Mouse (Mus musculus): ENCODE results near the gene Srpr. TPM values are rescaled to one million over a fixed set of nuclear protein-coding genes. Genes with fewer than 3 reads are reported as not detected.
A peak's percentile ranks its signal among the peaks of the same experiment; 100 is the strongest.

The Srpr gene
- total and polyA plus RNA-seq, 3 experiments = 42.9 to 113 (median 63.5) TPM

DNA sequence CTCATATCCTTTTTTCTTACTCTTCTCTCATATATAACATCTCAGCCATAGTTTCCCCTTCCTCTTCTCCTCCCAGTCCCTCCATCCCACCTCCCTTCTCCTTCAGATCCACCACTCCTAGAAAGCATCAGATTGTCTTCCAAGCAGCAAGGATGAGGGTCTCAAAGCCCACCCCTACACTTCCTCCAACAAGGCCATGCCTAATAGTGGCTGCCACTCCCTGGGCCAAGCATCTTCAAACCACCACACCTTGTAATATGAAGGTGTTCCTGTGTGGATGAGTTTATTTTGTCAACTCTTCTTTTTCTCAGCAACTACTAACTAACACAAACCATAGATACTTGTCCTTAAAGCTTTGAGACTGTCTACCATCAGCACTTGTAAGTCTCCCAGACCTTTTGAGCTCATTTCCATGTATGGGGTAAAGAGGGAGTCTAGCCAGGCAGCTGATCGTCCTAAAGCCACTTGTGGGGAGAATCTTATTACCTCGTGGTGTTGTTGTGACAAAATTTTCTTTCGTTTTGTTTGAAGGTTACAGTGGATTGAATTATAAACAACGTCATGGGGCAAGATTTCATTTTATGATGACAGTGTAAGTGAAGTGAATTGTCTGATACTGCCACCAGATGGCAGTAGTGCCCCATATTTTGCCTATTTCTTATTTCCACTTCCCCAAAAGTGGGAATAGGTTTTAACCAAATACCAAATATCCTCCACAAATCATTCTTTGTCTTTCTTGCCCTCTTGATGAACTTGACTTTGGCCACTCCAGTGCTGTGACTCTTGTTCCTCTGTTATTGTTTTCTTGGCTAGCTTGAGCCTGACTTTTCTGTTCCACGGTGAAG, 82.3 kb downstream of the Srpr start:
- no peak overlapping the region for H3K4me3 ChIP-seq (ENCODE audit: control insufficient read depth in 1 of 2, insufficient read depth in 1 of 2, low read depth in 2 of 2, low read length in 2 of 2)
- H3K4me1 ChIP-seq (ENCODE audit: control insufficient read depth in 1 of 2, insufficient read depth in 2 of 2, low read length in 2 of 2) = no peaks in the 10 kb centered on the region
- no peaks in the 10 kb centered on the region for H3K79me2 ChIP-seq (ENCODE audit: control insufficient read depth, insufficient read depth, low read length, poor library complexity)
- H3K36me3 ChIP-seq (ENCODE audit: control insufficient read depth in 1 of 2, insufficient read depth in 2 of 2, low read length in 2 of 2) = no peaks in the 10 kb centered on the region
- no peaks in the 10 kb centered on the region for H3K9me3 ChIP-seq (replicated peaks; ENCODE audit: insufficient read depth, low read length)
- no peak for TF ChIP-seq POLR2AphosphoS2 (IDR thresholded peaks at IDR 0.05; ENCODE audit: low read length)
- TF ChIP-seq JUND (IDR thresholded peaks at IDR 0.05; ENCODE audit: low read depth, low read length) = no peak
- TF ChIP-seq ZC3H11A (IDR thresholded peaks at IDR 0.05; ENCODE audit: low read depth, low read length) = peak; percentile 88
- TF ChIP-seq CHD2 (IDR thresholded peaks at IDR 0.05; ENCODE audit: low read length) = no peak
- no peak for TF ChIP-seq ETS1 (IDR thresholded peaks at IDR 0.05; ENCODE audit: low read depth, low read length)
- TF ChIP-seq SMC3 (IDR thresholded peaks at IDR 0.05; ENCODE audit: low read depth, low read length) = peak; percentile 87
- TF ChIP-seq MEF2A (IDR thresholded peaks at IDR 0.05; ENCODE audit: extremely low read depth, insufficient replicate concordance, low read depth, low read length, poor library complexity, severe bottlenecking) = no peak
- TF ChIP-seq UBTF (IDR thresholded peaks at IDR 0.05; ENCODE audit: borderline replicate concordance, insufficient read depth, low read depth, low read length) = no peak
- TF ChIP-seq ZMIZ1 (IDR thresholded peaks at IDR 0.05; ENCODE audit: low read depth, low read length) = no peak
- TF ChIP-seq NELFE (IDR thresholded peaks at IDR 0.05; ENCODE audit: low read depth, low read length) = no peak
- no peak for TF ChIP-seq MAFK (IDR thresholded peaks at IDR 0.05; ENCODE audit: borderline replicate concordance, low read depth, low read length)
- TF ChIP-seq BHLHE40 (IDR thresholded peaks at IDR 0.05; ENCODE audit: borderline replicate concordance, low read depth, low read length) = no peak
- TF ChIP-seq ZNF384 (IDR thresholded peaks at IDR 0.05; ENCODE audit: low read depth, low read length) = no peak
- TF ChIP-seq MYB (IDR thresholded peaks at IDR 0.05; ENCODE audit: low read depth, low read length) = no peak
- TF ChIP-seq RAD21 (IDR thresholded peaks at IDR 0.05; ENCODE audit: low read depth, low read length) = peak; percentile 94
- no peak for TF ChIP-seq MXI1 (IDR thresholded peaks at IDR 0.05; ENCODE audit: low read depth, low read length)
- TF ChIP-seq TAL1 (IDR thresholded peaks at IDR 0.05; ENCODE audit: low read length) = no peak
- no peak for TF ChIP-seq GATA1 (IDR thresholded peaks at IDR 0.05; ENCODE audit: low read depth, low read length)
- no peak for TF ChIP-seq EP300 (IDR thresholded peaks at IDR 0.05; ENCODE audit: low read depth in 1 of 2, low read length in 2 of 2)
- no peak for TF ChIP-seq ZKSCAN1 (IDR thresholded peaks at IDR 0.05; ENCODE audit: low read depth, low read length)
- no peak for TF ChIP-seq HCFC1 (IDR thresholded peaks at IDR 0.05; ENCODE audit: low read depth, low read length)
- no peak for TF ChIP-seq MAZ (IDR thresholded peaks at IDR 0.05; ENCODE audit: low read depth, low read length)
- TF ChIP-seq USF1 (IDR thresholded peaks at IDR 0.05; ENCODE audit: low read depth, low read length) = no peak
- no peak for TF ChIP-seq RCOR1 (IDR thresholded peaks at IDR 0.05; ENCODE audit: low read depth, low read length)
- no peak for TF ChIP-seq NRF1 (IDR thresholded peaks at IDR 0.05; ENCODE audit: insufficient read depth, low read depth, low read length, poor library complexity, severe bottlenecking)
- no peak for TF ChIP-seq POLR2A (IDR thresholded peaks at IDR 0.05; ENCODE audit: control insufficient read depth in 1 of 2, insufficient read depth in 1 of 2, low read depth in 1 of 2, low read length in 2 of 2, poor library complexity in 1 of 2)
- peak; percentile 7 to 90 (median 69); a peak in 4 of 6 replicates for TF ChIP-seq CTCF (IDR thresholded peaks at IDR 0.05 in 2 of 3, conservative IDR thresholded peaks at IDR 0.05 in 1 of 3; ENCODE audit: control insufficient read depth in 1 of 3, insufficient read depth in 1 of 3, low read depth in 2 of 3, low read length in 3 of 3, poor library complexity in 1 of 3, severe bottlenecking in 1 of 3)
- TF ChIP-seq SIN3A (IDR thresholded peaks at IDR 0.05; ENCODE audit: low read length) = no peak; the same call in 1 of the 2 replicates
- TF ChIP-seq ELF1 (IDR thresholded peaks at IDR 0.05; ENCODE audit: low read depth, low read length) = no peak
- no peak for TF ChIP-seq KAT2A (conservative IDR thresholded peaks at IDR 0.05; ENCODE audit: low read depth, low read length)
- no peak for TF ChIP-seq MAX (IDR thresholded peaks at IDR 0.05; ENCODE audit: low read length)
- TF ChIP-seq E2F4 (IDR thresholded peaks at IDR 0.05; ENCODE audit: borderline replicate concordance, low read depth, low read length) = no peak
- no peak for TF ChIP-seq TCF12 (IDR thresholded peaks at IDR 0.05; ENCODE audit: low read depth, low read length)
- no peak for TF ChIP-seq CHD1 (IDR thresholded peaks at IDR 0.05; ENCODE audit: low read depth, low read length)
- H3K27me3 ChIP-seq (ENCODE audit: control insufficient read depth in 1 of 2, insufficient read depth in 2 of 2, low read length in 2 of 2) = no peaks in the 10 kb centered on the region
- DNase-seq (ENCODE audit: low read depth, low spot score) = peak; percentile 77
- no peak overlapping the region for H3K9ac ChIP-seq (ENCODE audit: control insufficient read depth, low read depth, low read length, poor library complexity, severe bottlenecking)
- no peak overlapping the region for H3K27ac ChIP-seq (ENCODE audit: control insufficient read depth, low read depth, low read length)

Data from MEL (cell line).